Mouse (Mus musculus) kidney, embryonic 15.5 days (tissue): ENCODE results near the gene Akp3. TPM values are rescaled to one million over a fixed set of nuclear protein-coding genes. Genes with fewer than 3 reads are reported as not detected.

ENCODE experiments used
- ATAC-seq: fragments of 200-750 bp; cut with Nextera tagmentation; replicated peaks from 2 replicates; pipeline ENCODE4 v1.8.0; 2017; ENCODE audit warnings: moderate TSS enrichment; ENCODE audit not compliant: low FRiP score
- H3K27ac ChIP-seq: fragments of 300-500 bp; sonication (generic); 2 replicates; pipeline ENCODE4 v1.5.1; 2015; ENCODE audit warnings: mild to moderate bottlenecking, inconsistent platforms
- H3K27me3 ChIP-seq: fragments of 300-500 bp; sonication (generic); 2 replicates; pipeline ENCODE4 v1.6.1; 2015; ENCODE audit warnings: inconsistent platforms
- H3K36me3 ChIP-seq: fragments of 300-500 bp; sonication (generic); 2 replicates; pipeline ENCODE4 v1.6.1; 2015; ENCODE audit warnings: inconsistent platforms
- H3K4me1 ChIP-seq: fragments of 300-500 bp; sonication (generic); 2 replicates; pipeline ENCODE4 v1.6.1; 2015; ENCODE audit warnings: inconsistent platforms
- H3K4me2 ChIP-seq: fragments of 300-500 bp; sonication (generic); 2 replicates; pipeline ENCODE4 v1.6.1; 2015; ENCODE audit warnings: moderate library complexity, mild to moderate bottlenecking, inconsistent platforms
- H3K4me3 ChIP-seq: fragments of 300-500 bp; sonication (generic); replicated peaks from 2 replicates; pipeline ENCODE4 v1.5.1; 2015; ENCODE audit warnings: mild to moderate bottlenecking, inconsistent platforms
- H3K9ac ChIP-seq: fragments of 300-500 bp; sonication (generic); 2 replicates; pipeline ENCODE4 v1.6.1; 2015; ENCODE audit warnings: mild to moderate bottlenecking, inconsistent platforms
- H3K9me3 ChIP-seq: fragments of 300-500 bp; sonication (generic); replicated peaks from 2 replicates; pipeline ENCODE4 v1.6.1; 2016; ENCODE audit warnings: inconsistent platforms
- WGBS: fragments of 180-500 bp; shearing (Covaris S2); methylation state at CpG from one replicate; pipeline ENCODE4 v1.1.7; 2015; ENCODE audit warnings: mixed read lengths; 5-methylcytosine and 5-hydroxymethylcytosine counted together
- polyA plus RNA-seq: library from polyadenylated mRNA; unstranded; fragments of >200 nt; fragmentation: Nextera tagmentation; extraction: Ambion mirVana; gene quantifications from 2 replicates; pipeline ENCODE4 v1.2.1, GENCODE M21; 2015

Akp3 gene
- polyA plus RNA-seq, 1 experiment from 2014 or later, result not detected

DNA sequence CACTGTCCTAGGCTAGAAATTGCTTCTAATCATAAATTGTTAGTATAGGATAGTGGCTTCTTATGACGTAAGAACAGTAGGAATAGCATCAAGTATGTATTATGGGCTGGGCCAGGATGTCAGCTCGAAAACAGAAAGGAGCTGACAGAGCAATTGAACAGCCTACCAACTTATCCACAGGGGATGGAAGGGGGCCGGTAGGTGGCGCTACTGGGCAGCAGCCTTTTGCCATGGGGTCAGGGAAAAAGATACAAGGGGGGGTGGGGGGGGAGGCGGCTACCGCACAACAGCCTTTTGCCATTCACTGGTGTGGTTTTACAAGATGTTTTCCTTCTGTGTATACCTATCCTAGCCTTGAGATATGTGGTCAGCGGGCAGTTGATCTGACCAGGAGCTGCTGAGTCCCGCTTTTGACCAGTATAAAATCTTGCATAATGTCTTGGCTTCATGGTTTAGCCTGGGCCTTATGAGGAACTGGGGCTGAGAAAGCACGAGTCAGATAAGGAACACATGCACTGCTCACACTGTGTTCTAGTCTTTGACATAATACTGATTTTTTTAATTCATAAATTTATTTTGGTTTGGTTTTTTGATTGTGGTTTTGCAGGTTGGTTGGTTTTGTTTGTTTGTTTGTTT is 12.9 kb upstream of the Akp3 start:
- no peaks in the 10 kb centered on the region for H3K36me3 ChIP-seq
- no peak for ATAC-seq
- H3K4me2 ChIP-seq, result no peak overlapping the region
- no peaks in the 10 kb centered on the region for H3K27me3 ChIP-seq
- no peaks in the 10 kb centered on the region for H3K9me3 ChIP-seq
- no peak overlapping the region for H3K9ac ChIP-seq
- no peak overlapping the region for H3K27ac ChIP-seq
- WGBS, result 43% methylated on average over 9 of the region's 9 CpGs
- H3K4me1 ChIP-seq, result no peaks in the 10 kb centered on the region
- H3K4me3 ChIP-seq, result no peak overlapping the region

- no peak for ATAC-seq
- Histone ChIP-seq H3K4me1 (no peaks in the 10 kb centered on the region), H3K27me3 (no peaks in the 10 kb centered on the region), H3K27ac (no peak overlapping the region), H3K9ac (no peak overlapping the region), H3K4me2 (no peak overlapping the region), H3K4me3 (no peak overlapping the region), H3K9me3 (no peaks in the 10 kb centered on the region), H3K36me3 (no peaks in the 10 kb centered on the region)
- WGBS, result 85% methylated on average over 1 of the region's 1 CpGs
Observed at GRCm38 (mm10) chr1:87114784-87115183, 10.0 kb upstream of the Akp3 start.

DNA sequence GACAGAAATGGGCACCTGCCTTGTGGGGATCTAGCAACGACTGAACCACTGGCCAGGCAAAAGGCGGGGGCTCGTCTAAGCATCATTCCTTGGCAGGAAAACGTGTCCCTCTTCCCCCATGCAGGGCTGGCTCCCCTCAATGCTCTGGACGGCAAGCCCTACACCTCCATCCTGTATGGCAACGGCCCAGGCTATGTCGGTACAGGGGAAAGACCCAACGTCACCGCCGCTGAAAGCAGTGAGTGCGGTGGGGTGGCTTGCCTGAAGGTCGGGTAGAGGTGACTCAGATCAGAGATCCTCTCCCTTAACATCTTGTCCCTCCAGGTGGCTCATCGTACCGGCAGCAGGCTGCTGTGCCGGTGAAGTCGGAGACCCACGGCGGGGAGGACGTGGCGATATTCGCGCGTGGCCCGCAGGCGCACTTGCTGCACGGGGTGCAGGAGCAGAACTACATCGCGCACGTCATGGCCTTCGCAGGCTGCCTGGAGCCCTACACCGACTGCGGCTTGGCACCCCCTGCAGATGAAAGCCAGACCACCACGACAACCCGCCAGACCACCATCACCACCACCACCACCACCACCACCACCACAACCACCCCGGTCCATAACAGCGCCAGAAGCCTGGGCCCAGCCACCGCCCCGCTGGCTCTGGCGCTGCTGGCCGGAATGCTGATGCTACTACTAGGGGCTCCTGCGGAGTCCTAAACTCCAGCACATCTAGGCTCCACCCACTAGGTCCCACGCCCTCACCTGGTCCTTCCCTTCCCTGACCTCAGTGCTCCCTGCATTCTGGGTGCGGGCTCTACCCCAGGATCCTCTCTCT is 2.6 kb downstream of the Akp3 start:
- Histone ChIP-seq H3K4me1 (peaks cover 5% of the 10 kb centered on the region), H3K27ac (no peak overlapping the region), H3K27me3 (peaks cover 39% of the 10 kb centered on the region), H3K9me3 (no peaks in the 10 kb centered on the region), H3K9ac (no peak overlapping the region), H3K36me3 (no peaks in the 10 kb centered on the region), H3K4me3 (peak overlapping the region; percentile 25), H3K4me2 (peak overlapping the region; percentile 47)
- no peak for ATAC-seq
- WGBS, result 10% methylated on average over 43 of the region's 43 CpGs

DNA sequence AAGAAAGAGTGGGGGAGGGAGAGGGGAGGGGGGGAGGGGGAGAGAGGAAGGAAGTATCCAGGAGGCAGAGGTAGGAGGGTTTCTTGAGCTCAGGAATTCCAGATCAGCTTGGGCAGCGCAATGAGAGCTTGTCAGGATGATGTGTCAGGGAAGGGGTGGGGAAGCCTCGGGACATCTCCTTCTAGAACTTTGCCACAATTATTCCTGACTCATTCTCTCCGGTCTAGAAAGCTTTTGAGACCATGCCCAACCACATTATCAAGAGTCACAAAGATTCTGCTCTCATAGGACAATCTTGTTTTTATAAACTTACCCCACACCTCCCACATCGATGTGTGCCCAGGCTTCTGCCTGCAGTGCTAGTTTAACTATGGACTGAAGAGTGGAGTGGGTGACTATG is 7.0 kb downstream of the Akp3 start:
- Histone ChIP-seq H3K4me2 (no peak overlapping the region), H3K9ac (no peak overlapping the region), H3K36me3 (no peaks in the 10 kb centered on the region), H3K9me3 (no peaks in the 10 kb centered on the region), H3K27me3 (peaks cover 26% of the 10 kb centered on the region), H3K4me3 (no peak overlapping the region), H3K4me1 (peaks cover 5% of the 10 kb centered on the region), H3K27ac (no peak overlapping the region)
- no peak for ATAC-seq
- 85% methylated on average over 4 of the region's 4 CpGs for WGBS

DNA sequence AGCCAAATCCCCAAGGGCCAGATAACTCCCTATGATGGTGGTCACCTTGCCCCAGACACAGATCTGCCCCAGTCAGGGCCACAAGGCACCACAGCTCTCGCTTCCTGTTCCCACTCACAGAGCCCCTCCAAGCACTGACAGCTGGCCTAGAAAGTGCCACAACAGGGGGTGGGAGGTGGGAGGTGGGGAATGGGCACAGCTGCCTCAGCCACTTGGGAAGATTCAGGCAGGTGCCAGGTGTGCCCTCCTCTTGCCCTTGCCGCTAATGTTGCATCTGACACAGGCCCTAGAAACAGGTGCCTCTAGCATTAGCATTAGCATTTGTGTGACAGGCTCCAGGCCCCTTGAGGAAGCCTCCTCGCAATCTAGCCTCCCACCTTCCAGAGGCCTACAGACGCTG is 16.8 kb downstream of the Akp3 start:
- H3K9ac ChIP-seq, result no peak overlapping the region
- H3K4me1 ChIP-seq, result no peaks in the 10 kb centered on the region
- 92% methylated on average over 4 of the region's 4 CpGs for WGBS
- no peak overlapping the region for H3K4me3 ChIP-seq
- H3K27me3 ChIP-seq, result 0 out of 2 replicates have a peak, but pooled peaks cover 5% of the 10 kb centered on the region
- no peak for ATAC-seq
- no peaks in the 10 kb centered on the region for H3K9me3 ChIP-seq
- no peak overlapping the region for H3K27ac ChIP-seq
- H3K4me2 ChIP-seq, result no peak overlapping the region
- H3K36me3 ChIP-seq, result no peaks in the 10 kb centered on the region

- Histone ChIP-seq H3K4me1 (no peaks in the 10 kb centered on the region), H3K27ac (no peak overlapping the region), H3K9me3 (no peaks in the 10 kb centered on the region), H3K36me3 (no peaks in the 10 kb centered on the region), H3K27me3 (peaks cover 5% of the 10 kb centered on the region; the same call in 1 of the 2 replicates), H3K4me2 (no peak overlapping the region), H3K9ac (no peak overlapping the region), H3K4me3 (no peak overlapping the region)
- WGBS, result 58% methylated on average over 9 of the region's 9 CpGs
- no peak for ATAC-seq
Observed at GRCm38 (mm10) chr1:87142456-87142855, 17.7 kb downstream of the Akp3 start.

- H3K4me2 ChIP-seq, result no peak overlapping the region
- 78% methylated on average over 10 of the region's 10 CpGs for WGBS
- H3K36me3 ChIP-seq, result no peaks in the 10 kb centered on the region
- no peaks in the 10 kb centered on the region for H3K4me1 ChIP-seq
- no peak for ATAC-seq
- no peak overlapping the region for H3K4me3 ChIP-seq
- H3K27ac ChIP-seq, result no peak overlapping the region
- no peak overlapping the region for H3K9ac ChIP-seq
- peaks cover 11% of the 10 kb centered on the region; the same call in 1 of the 2 replicates for H3K27me3 ChIP-seq
- H3K9me3 ChIP-seq, result no peaks in the 10 kb centered on the region
Observed at GRCm38 (mm10) chr1:87143141-87143540, 18.4 kb downstream of the Akp3 start.

- H3K27ac ChIP-seq, result no peak overlapping the region
- peaks cover 60% of the 10 kb centered on the region for H3K27me3 ChIP-seq
- no peak overlapping the region for H3K9ac ChIP-seq
- H3K4me1 ChIP-seq, result peaks cover 17% of the 10 kb centered on the region
- H3K4me3 ChIP-seq, result no peak overlapping the region
- no peak overlapping the region for H3K4me2 ChIP-seq
- no peak for ATAC-seq
- H3K36me3 ChIP-seq, result no peaks in the 10 kb centered on the region
- no peaks in the 10 kb centered on the region for H3K9me3 ChIP-seq
- WGBS, result 27% methylated on average over 13 of the region's 13 CpGs
Observed at GRCm38 (mm10) chr1:87149422-87149821, 24.6 kb downstream of the Akp3 start.

DNA sequence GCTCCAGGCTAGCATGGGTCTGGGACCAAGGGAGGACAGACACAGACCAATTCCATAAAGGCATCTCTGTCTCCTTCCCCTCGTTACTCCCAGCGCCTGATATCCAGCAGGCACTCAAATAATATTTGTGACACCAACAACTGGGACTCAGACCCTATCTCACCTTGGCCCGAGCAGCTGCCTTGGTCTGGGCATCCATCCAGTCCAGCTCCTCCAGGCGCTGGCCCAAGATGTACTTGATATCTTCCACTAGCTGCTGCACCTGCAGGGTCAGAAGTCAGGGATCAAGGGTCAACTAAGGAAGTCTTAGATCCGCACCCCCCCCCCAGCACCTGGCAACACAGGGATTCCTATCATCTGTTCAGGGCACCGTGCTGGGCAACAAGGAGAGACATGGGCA is 26.5 kb downstream of the Akp3 start:
- Histone ChIP-seq H3K4me3 (no peak overlapping the region), H3K4me1 (peaks cover 36% of the 10 kb centered on the region), H3K9ac (no peak overlapping the region), H3K27ac (no peak overlapping the region), H3K36me3 (no peaks in the 10 kb centered on the region), H3K9me3 (no peaks in the 10 kb centered on the region), H3K27me3 (peaks cover 78% of the 10 kb centered on the region), H3K4me2 (no peak overlapping the region)
- ATAC-seq, result no peak
- 72% methylated on average over 6 of the region's 6 CpGs for WGBS

- 1% methylated on average over 71 of the region's 72 CpGs for WGBS
- ATAC-seq, result no peak
- no peak overlapping the region for H3K27ac ChIP-seq
- peak overlapping the region; percentile 80 for H3K4me2 ChIP-seq
- peaks cover 36% of the 10 kb centered on the region for H3K4me1 ChIP-seq
- no peak overlapping the region for H3K9ac ChIP-seq
- peaks cover 96% of the 10 kb centered on the region for H3K27me3 ChIP-seq
- peak overlapping the region; percentile 44 for H3K4me3 ChIP-seq
- H3K9me3 ChIP-seq, result no peaks in the 10 kb centered on the region
- no peaks in the 10 kb centered on the region for H3K36me3 ChIP-seq
Observed at GRCm38 (mm10) chr1:87153776-87154500, 29.2 kb downstream of the Akp3 start.

DNA sequence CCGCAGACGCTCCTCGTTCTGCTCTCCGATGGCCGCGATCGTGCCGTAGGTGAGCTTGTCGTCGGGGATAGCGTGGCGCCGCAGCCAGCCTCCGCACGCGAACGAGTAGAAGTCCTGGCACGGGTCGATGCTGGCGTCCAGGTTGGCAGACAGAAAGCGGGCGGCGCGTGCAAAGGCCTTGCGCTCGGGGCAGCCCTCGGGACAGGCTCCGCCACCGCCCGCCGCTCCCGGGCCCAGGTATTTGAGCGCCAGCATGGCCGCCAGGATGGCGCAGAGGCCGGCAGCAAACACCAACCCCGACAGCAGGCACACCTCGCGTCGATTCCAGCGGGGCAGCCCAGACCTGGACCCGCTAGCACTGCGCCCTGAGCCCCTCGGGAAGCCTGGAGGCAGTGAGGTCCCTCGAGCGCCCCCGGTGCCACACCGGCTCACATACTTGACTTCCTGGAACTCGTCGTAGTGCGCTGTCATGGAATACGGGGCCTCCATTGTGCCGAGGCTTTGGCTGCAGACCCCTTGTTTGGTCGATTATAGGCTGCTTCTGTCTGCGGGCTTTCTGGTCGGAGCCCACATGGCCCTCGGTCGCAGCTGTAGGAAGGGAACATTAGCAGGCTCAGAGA is 29.8 kb downstream of the Akp3 start:
- 3% methylated on average over 58 of the region's 58 CpGs for WGBS
- no peak for ATAC-seq
- Histone ChIP-seq H3K36me3 (no peaks in the 10 kb centered on the region), H3K27ac (no peak overlapping the region), H3K27me3 (peaks cover 98% of the 10 kb centered on the region), H3K9ac (no peak overlapping the region), H3K9me3 (no peaks in the 10 kb centered on the region), H3K4me3 (peak overlapping the region; percentile 44), H3K4me1 (peaks cover 33% of the 10 kb centered on the region), H3K4me2 (peak overlapping the region; percentile 80)
